Mouse (Mus musculus) stomach, embryonic 16.5 days (tissue): ENCODE measurements around the gene Inpp4a. TPM values are rescaled to one million over a fixed set of nuclear protein-coding genes. Genes with fewer than 3 reads are reported as not detected.

Source experiments
- ATAC-seq: fragments of 200-750 bp; cut with Nextera tagmentation; 2 replicates; pipeline ENCODE4 v1.8.0; 2017; ENCODE audit warnings: moderate number of reproducible peaks, moderate TSS enrichment; ENCODE audit not compliant: insufficient read depth, low FRiP score
- H3K27ac ChIP-seq: fragments of 300-500 bp; sonication (generic); 2 replicates; pipeline ENCODE4 v1.5.1; 2014; ENCODE audit warnings: low read length
- H3K27me3 ChIP-seq: fragments of 300-500 bp; sonication (generic); 2 replicates; pipeline ENCODE4 v1.6.1; 2014; ENCODE audit warnings: low read length, control low read depth, mixed read lengths; ENCODE audit not compliant: control insufficient read depth, insufficient read depth
- H3K36me3 ChIP-seq: fragments of 300-500 bp; sonication (generic); 2 replicates; pipeline ENCODE4 v1.6.1; 2014; ENCODE audit warnings: low read length; ENCODE audit not compliant: control insufficient read depth, insufficient read depth
- H3K4me1 ChIP-seq: fragments of 300-500 bp; sonication (generic); 2 replicates; pipeline ENCODE4 v1.6.1; 2014; ENCODE audit warnings: low read length, control low read depth, mixed read lengths; ENCODE audit not compliant: control insufficient read depth, insufficient read depth
- H3K4me2 ChIP-seq: fragments of 300-500 bp; sonication (generic); 2 replicates; pipeline ENCODE4 v1.6.1; 2014; ENCODE audit warnings: low read depth, low read length, mixed read lengths
- H3K4me3 ChIP-seq: fragments of 300-500 bp; sonication (generic); replicated peaks from 2 replicates; pipeline ENCODE4 v1.5.1; 2014; ENCODE audit warnings: mild to moderate bottlenecking, low read length
- H3K9ac ChIP-seq: fragments of 300-500 bp; sonication (generic); 2 replicates; pipeline ENCODE4 v1.6.1; 2014; ENCODE audit warnings: low read length
- H3K9me3 ChIP-seq: fragments of 300-500 bp; sonication (generic); replicated peaks from 2 replicates; pipeline ENCODE4 v1.6.1; 2016; ENCODE audit warnings: low read length, control low read depth; ENCODE audit not compliant: control insufficient read depth
- WGBS: fragments of 180-500 bp; shearing (Covaris S2); extraction: QIAGEN DNeasy Blood & Tissue Kit; methylation state at CpG from one replicate; pipeline ENCODE4 v1.1.7; 2014; 5-methylcytosine and 5-hydroxymethylcytosine counted together
- polyA plus RNA-seq: library from polyadenylated mRNA; unstranded; fragments of >200 nt; fragmentation: Nextera tagmentation; extraction: Ambion mirVana; gene quantifications from 2 replicates; pipeline ENCODE4 v1.2.1, GENCODE M21; 2015

The Inpp4a gene
- polyA plus RNA-seq, 1 experiment from 2014 or later, result 18.8 TPM

DNA sequence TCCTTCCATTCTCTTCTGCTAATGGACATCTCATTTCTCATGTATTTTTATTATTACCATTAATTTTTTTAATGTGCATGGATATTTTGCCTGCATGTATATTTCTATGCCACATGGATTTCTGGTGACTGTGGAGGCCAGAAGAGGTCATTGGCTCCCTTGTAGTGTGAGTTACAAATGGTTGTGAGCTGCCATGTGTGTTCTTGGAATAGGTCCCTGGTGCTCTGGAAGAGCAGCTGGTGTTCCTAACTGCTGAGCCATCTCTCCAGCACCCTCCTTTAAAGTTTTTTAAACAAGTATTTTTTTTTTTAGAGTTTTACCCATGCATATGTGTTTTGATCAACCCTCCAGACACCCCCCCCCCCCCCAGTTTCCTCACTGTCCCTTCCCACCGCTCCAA lies 3.3 kb upstream of the Inpp4a start:
- no peak overlapping the region for H3K27ac ChIP-seq
- no peak overlapping the region for H3K9ac ChIP-seq
- ATAC-seq, result no peak
- no peaks in the 10 kb centered on the region for H3K36me3 ChIP-seq
- no peaks in the 10 kb centered on the region for H3K27me3 ChIP-seq
- no peak overlapping the region for H3K4me2 ChIP-seq
- H3K4me3 ChIP-seq, result no peak overlapping the region
- H3K4me1 ChIP-seq, result peaks cover 6% of the 10 kb centered on the region; the same call in 1 of the 2 replicates
- WGBS, result 53% methylated on average over 1 of the region's 1 CpGs
- no peaks in the 10 kb centered on the region for H3K9me3 ChIP-seq

DNA sequence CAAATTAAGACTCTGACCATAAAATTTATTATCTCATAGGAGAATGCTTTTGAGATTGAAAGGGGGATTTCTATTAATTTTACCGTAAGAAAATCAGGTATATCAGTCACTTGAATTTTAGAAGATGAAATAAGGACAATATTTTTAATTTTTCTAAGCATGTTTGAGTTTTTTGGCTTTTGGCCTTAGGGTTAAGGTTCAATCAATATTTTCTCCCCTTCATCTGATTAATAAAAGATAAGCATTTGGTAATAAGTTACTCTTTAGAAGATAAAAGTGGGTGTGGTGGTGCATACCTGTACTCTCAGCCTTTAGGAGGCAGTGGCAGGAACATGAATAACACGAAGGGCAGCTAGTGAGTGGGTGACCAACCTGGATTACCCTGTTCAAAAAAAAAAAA lies 761 bp upstream of the Inpp4a start:
- no peaks in the 10 kb centered on the region for H3K27me3 ChIP-seq
- no peaks in the 10 kb centered on the region for H3K36me3 ChIP-seq
- H3K4me1 ChIP-seq, result peaks cover 6% of the 10 kb centered on the region; the same call in 1 of the 2 replicates
- no peak for ATAC-seq
- no peak overlapping the region for H3K27ac ChIP-seq
- H3K9ac ChIP-seq, result no peak overlapping the region
- H3K4me2 ChIP-seq, result peak overlapping the region; percentile 69; the same call in 1 of the 2 replicates
- H3K9me3 ChIP-seq, result no peaks in the 10 kb centered on the region
- 77% methylated on average over 2 of the region's 2 CpGs for WGBS
- H3K4me3 ChIP-seq, result no peak overlapping the region

DNA sequence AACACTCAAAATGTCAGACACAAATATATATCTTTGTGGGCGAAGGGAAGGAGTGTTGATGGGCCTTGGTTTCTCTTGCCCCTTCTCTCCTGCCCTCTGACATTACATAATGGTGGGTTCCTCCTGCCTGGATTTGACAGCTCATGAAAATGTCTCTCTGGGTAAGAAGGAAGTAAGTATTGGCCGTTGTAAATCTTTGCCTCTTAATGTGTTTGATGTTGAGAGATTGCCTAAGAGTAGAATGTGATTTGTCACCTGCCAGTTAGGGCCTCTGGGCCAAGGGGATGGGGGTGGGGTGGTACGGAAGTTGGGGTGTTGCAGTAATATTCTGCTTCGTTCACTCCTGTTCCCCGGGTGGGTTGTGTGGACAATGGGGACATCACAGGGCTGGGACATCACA lies 985 bp downstream of the Inpp4a start:
- Histone ChIP-seq H3K27ac (no peak overlapping the region), H3K4me2 (peak overlapping the region; percentile 69), H3K4me1 (peaks cover 6% of the 10 kb centered on the region; the same call in 1 of the 2 replicates), H3K9me3 (no peaks in the 10 kb centered on the region), H3K27me3 (no peaks in the 10 kb centered on the region), H3K9ac (peak overlapping the region; percentile 90), H3K4me3 (peak overlapping the region; percentile 90), H3K36me3 (no peaks in the 10 kb centered on the region)
- no peak for ATAC-seq
- WGBS, result 32% methylated on average over 5 of the region's 5 CpGs

DNA sequence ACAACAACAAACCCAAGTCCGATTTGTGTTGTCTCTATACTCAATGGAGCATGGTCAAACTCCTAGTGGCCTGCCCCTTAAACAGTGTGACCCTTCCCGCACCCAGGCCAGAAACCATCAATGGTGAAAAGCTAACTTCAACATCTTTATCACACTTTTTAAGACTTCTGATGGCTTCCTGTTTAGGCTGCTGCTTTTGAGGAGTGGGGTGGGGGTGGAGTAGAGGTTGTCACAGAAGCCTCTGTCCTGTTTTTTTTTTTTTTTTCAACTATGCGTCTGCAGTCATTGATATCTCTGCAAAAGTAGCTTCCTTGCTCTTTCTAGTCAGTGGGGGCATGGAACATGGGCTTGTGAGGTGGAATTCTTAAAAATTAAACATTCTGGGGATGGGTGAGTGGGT lies 3.1 kb downstream of the Inpp4a start:
- 67% methylated on average over 3 of the region's 3 CpGs for WGBS
- no peak overlapping the region for H3K4me3 ChIP-seq
- H3K9ac ChIP-seq, result no peak overlapping the region
- no peaks in the 10 kb centered on the region for H3K36me3 ChIP-seq
- H3K4me2 ChIP-seq, result no peak overlapping the region
- H3K4me1 ChIP-seq, result peaks cover 6% of the 10 kb centered on the region; the same call in 1 of the 2 replicates
- no peak overlapping the region for H3K27ac ChIP-seq
- ATAC-seq, result no peak
- no peaks in the 10 kb centered on the region for H3K9me3 ChIP-seq
- H3K27me3 ChIP-seq, result no peaks in the 10 kb centered on the region

DNA sequence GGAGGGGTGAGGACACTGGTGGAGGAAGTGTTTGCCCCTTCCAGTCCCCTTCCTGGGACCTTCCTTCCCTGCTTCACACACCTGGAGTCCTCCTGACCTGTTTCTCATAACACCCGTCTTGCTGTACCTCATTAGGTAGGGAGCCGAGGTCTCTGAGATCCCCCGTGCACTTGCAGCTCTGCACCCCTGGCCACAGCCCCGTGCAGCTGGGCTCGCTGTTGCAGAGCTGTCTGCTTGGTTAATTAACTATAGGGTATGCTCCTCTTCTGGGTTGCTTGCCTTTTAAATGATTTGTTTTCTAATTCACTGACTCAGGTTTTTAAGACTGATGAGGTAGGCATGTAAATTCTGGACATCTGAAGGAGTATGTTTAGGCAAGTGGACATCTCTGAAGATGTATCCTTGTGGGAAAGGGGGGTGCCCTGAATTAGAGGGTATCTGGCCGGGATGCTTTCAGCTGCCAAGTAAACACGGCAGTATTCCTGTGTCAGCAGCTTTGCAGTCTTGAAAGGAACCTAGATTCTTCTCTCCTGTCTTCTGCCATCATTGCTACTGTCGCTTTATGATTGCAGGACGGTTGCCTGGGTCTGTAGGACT lies 6.1 kb downstream of the Inpp4a start:
- ATAC-seq, result no peak
- Histone ChIP-seq H3K27ac (no peak overlapping the region), H3K36me3 (no peaks in the 10 kb centered on the region), H3K9me3 (no peaks in the 10 kb centered on the region), H3K27me3 (no peaks in the 10 kb centered on the region), H3K4me2 (no peak overlapping the region), H3K9ac (0 out of 2 replicates have a peak overlapping the region, but pooled peaks have one; percentile 28), H3K4me3 (no peak overlapping the region), H3K4me1 (peaks cover 2% of the 10 kb centered on the region; the same call in 1 of the 2 replicates)
- 46% methylated on average over 9 of the region's 9 CpGs for WGBS

DNA sequence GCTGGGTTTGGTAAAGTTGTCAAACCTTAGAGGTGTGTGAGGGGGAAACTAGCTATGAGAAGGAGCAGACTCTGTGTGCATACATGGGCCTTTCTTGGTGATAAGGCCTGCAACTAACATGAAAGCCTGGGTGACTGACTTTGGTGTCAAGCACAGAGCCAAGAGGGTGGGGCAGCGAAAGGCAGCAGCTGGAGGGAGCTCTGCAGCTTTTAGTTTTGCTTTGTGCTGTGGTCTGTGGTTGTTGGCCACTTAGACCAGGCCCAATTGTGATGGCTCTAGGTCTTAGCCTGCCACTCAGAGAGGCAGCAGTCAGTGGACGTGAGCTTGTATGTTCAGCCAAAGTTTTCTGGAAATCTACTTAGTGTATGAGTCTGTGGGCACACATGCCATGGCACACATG lies 7.9 kb downstream of the Inpp4a start:
- H3K4me1 ChIP-seq, result no peaks in the 10 kb centered on the region
- ATAC-seq, result no peak
- WGBS, result 87% methylated on average over 2 of the region's 2 CpGs
- H3K4me2 ChIP-seq, result no peak overlapping the region
- no peak overlapping the region for H3K27ac ChIP-seq
- H3K36me3 ChIP-seq, result no peaks in the 10 kb centered on the region
- no peak overlapping the region for H3K4me3 ChIP-seq
- H3K27me3 ChIP-seq, result no peaks in the 10 kb centered on the region
- no peaks in the 10 kb centered on the region for H3K9me3 ChIP-seq
- H3K9ac ChIP-seq, result no peak overlapping the region

DNA sequence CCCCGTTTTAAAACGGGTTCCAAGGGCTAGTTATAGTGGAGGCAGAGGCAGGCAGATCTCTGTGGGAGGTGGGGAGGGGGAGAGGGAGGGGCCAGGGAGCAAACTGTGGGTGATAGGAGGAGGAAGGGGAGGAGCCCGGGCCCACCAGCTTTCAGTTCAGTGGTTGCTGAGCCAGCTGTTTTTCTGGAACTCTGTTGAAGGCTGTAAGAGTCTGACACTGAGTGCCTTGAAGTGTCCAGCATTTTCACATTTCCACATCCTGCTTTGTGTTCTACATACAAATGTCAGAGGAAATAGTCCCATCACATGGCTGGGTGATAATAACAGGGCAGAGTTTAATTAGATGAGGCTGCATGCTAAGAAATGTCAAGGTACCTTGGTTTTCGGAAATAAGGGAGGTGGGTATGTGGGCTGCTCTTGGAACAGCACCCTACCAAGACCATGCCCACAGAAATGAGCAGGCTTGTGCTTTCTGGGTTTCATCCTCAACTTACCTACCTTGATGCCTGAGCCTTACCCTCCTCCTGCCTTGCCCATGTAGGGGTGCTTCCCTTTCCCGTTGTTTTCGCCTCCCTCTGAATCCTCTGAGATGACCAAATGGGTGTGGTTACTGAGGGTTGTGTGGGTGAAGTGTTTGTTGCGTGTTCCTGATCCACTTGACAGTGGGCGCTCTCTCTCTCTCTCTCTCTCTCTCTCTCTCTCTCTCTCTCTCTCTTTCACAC lies 8.5 kb downstream of the Inpp4a start:
- no peak for ATAC-seq
- Histone ChIP-seq H3K9me3 (no peaks in the 10 kb centered on the region), H3K9ac (no peak overlapping the region), H3K4me2 (no peak overlapping the region), H3K27ac (no peak overlapping the region), H3K4me1 (no peaks in the 10 kb centered on the region), H3K36me3 (no peaks in the 10 kb centered on the region), H3K27me3 (no peaks in the 10 kb centered on the region), H3K4me3 (no peak overlapping the region)
- WGBS, result 83% methylated on average over 8 of the region's 8 CpGs

DNA sequence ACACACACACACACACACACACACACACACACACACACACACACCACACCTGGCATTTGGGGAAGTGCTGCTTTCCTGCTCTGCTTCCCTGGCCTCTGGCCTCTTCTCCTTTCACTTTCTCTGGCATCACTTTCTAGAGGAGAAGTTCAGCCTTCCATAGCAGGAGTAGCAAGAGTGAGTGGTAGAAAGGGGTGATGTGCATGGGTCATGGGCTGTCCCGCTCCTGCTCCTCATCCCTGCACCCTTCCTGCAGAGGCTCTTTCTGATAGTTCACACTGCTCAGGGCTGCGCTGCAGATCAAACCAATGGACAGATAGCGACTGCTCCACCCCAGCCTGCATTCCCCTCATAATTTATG lies 9.1 kb downstream of the Inpp4a start:
- H3K36me3 ChIP-seq, result no peaks in the 10 kb centered on the region

DNA sequence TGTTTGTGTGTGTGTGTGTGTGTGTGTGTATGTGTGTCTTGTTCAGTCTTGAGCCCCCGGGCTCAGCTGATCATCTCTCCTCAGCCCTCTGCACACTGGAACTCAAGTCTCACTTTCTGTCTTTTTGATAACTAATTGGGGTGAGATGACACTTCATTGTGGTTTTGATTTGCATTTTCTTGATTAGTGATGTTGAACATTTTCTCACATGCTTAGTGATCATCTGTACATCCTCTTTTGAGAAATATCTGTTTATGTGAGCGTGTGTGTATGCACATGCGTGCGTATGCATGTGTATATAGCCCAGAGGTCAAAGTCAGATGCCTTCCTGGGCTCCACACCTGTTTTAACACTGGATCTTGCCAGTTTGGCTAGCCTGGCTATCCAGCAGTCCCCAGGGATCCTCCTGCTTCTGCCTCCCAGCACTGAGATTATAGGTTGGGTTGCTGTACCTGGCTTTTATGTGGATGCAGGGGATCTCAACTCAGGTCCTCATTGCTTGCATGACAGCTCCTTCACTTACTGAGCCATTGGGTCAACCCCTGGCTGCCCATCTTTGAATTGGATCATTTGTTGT lies 10.4 kb downstream of the Inpp4a start:
- WGBS, result 92% methylated on average over 4 of the region's 4 CpGs
- no peak for ATAC-seq

More for the DNA sequence above, 9.1 kb downstream of the Inpp4a start:
- no peak for ATAC-seq
- no peak overlapping the region for H3K27ac ChIP-seq
- no peak overlapping the region for H3K9ac ChIP-seq
- H3K4me2 ChIP-seq, result no peak overlapping the region
- H3K4me3 ChIP-seq, result no peak overlapping the region
- H3K9me3 ChIP-seq, result no peaks in the 10 kb centered on the region
- H3K27me3 ChIP-seq, result no peaks in the 10 kb centered on the region
- 75% methylated on average over 3 of the region's 3 CpGs for WGBS
- H3K4me1 ChIP-seq, result no peaks in the 10 kb centered on the region

More for the DNA sequence above, 10.4 kb downstream of the Inpp4a start:
- Histone ChIP-seq H3K27ac (no peak overlapping the region), H3K27me3 (no peaks in the 10 kb centered on the region), H3K4me1 (no peaks in the 10 kb centered on the region), H3K4me2 (no peak overlapping the region), H3K9ac (no peak overlapping the region), H3K36me3 (no peaks in the 10 kb centered on the region), H3K9me3 (no peaks in the 10 kb centered on the region), H3K4me3 (no peak overlapping the region)
